In the genomic region with DNA sequence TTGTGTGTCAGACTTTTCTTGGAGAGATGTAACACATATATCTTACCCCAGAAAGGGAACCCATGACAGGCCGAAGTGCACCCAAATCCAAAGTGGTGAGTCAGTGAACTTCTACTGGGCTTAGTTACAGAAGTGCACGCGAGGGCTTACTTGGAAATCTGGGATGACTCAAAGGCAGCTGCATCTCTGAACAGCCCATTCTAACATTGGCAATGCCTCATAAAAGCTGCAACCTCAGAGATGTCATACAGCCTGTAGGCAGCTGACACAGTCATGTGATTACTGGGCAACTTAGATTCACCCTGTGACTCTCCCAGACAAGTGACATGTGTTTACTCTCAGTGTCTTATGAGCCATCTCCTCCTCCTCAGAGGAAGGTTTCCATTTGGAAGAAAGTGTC, we compare ENCODE assay signal across 19 mouse cellular contexts.
DNase-seq lines count a peak whose midpoint lies in the region; TF ChIP-seq lines count a peak whose summit lies in the region.
"Had no signal": no experiment of that assay in that cellular context is flagged by ENCODE, and none has a peak within 500 bp of the region (broad histone marks: within the 10 kb centered on the region; RNA-seq: fewer than 3 reads in every experiment).

No protein-coding gene starts in this region.

- DNase-seq in adrenal gland, adult 8-10 months: peak; percentile 24
- DNase-seq in adrenal gland, adult 18-20 months (ENCODE audit: low spot score in 2 of 2): no peak
- peak; percentile 13 for DNase-seq in lung, postnatal 10 days
- DNase-seq in lung, adult 18-20 months: no peak
- DNase-seq in skeletal muscle tissue, adult 2 months (ENCODE audit: low read depth, low spot score): peak; percentile 6
- no peak for DNase-seq in natural killer cell, adult 2 months (ENCODE audit: low spot score in 2 of 2)
- DNase-seq in spleen, postnatal 10 days (ENCODE audit: low spot score in 2 of 2): no peak
- DNase-seq: B cell, adult 2 months; cerebellum, postnatal 25 days; kidney, adult 2 months; kidney, postnatal 36 days; layer of hippocampus, adult 9-11 months had no signal

- TF ChIP-seq CTCF in bone marrow macrophage, adult 2 months (IDR thresholded peaks at IDR 0.05; ENCODE audit: low read depth, low read length): no peak

- no peak overlapping the region for H3K4me3 ChIP-seq in bone marrow macrophage, adult 2 months (ENCODE audit: insufficient read depth, low read length)
- H3K4me3 ChIP-seq: erythroblast, embryonic 14.5 days; heart, embryonic 15.5 days; limb, embryonic 13.5 days; liver, embryonic 15.5 days; neural tube, embryonic 15.5 days had no signal

- TF ChIP-seq POLR2A in bone marrow macrophage, adult 2 months (IDR thresholded peaks at IDR 0.05; ENCODE audit: borderline replicate concordance, low read depth, low read length): no peak

- H3K27ac ChIP-seq in bone marrow macrophage, adult 2 months (ENCODE audit: insufficient read depth, low read depth, low read length): peak overlapping the region; percentile 80
- H3K27ac ChIP-seq: heart, embryonic 15.5 days; hindbrain, postnatal 0 days; limb, embryonic 13.5 days; liver, embryonic 15.5 days; neural tube, embryonic 15.5 days had no signal

- peaks cover 28% of the 10 kb centered on the region for H3K4me1 ChIP-seq in bone marrow macrophage, adult 2 months (ENCODE audit: control insufficient read depth, insufficient read depth, low read length)
- H3K4me1 ChIP-seq: liver, embryonic 15.5 days had no signal

Comparison
In these comparisons a context has a peak if more than half of its experiments do, and no peak if none do; other contexts are left out.
1. DNase-seq: peak in adrenal gland, adult 8-10 months (single experiment), lung, postnatal 10 days (single experiment) and skeletal muscle tissue, adult 2 months (single experiment); none in adrenal gland, adult 18-20 months (0 of 2), lung, adult 18-20 months (0 of 2), natural killer cell, adult 2 months (0 of 2) and spleen, postnatal 10 days (0 of 2).